Mouse (Mus musculus): ENCODE measurements around the gene Slc1a4.

DNA sequence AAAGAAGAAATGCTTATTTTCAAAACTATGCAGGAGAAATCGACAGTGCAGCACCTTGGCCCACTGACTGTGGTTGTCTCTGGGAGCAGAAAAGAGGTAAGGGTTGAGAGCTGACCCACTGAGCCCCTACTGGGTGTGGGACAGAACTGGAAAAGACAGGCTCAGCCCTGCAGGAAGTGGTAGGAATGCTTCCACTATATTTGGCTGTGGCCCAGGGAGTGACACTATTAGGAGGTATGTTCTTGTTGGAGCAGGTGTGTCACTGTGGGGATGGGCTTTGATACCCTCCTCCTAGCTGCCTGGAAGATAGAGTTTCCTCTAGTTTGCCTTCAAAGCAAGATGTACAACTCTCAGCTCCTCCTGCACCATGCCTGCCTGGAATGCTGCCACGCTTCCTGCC lies 16.0 kb upstream of the Slc1a4 start:
- TF ChIP-seq POLR2A (IDR thresholded peaks at IDR 0.05; ENCODE audit: extremely low read depth, insufficient read depth, low read length) = no peak
- TF ChIP-seq CTCF (IDR thresholded peaks at IDR 0.05; ENCODE audit: low read depth, low read length) = no peak
